ENCODE assay signal across 8 mouse cellular contexts in the genomic region with DNA sequence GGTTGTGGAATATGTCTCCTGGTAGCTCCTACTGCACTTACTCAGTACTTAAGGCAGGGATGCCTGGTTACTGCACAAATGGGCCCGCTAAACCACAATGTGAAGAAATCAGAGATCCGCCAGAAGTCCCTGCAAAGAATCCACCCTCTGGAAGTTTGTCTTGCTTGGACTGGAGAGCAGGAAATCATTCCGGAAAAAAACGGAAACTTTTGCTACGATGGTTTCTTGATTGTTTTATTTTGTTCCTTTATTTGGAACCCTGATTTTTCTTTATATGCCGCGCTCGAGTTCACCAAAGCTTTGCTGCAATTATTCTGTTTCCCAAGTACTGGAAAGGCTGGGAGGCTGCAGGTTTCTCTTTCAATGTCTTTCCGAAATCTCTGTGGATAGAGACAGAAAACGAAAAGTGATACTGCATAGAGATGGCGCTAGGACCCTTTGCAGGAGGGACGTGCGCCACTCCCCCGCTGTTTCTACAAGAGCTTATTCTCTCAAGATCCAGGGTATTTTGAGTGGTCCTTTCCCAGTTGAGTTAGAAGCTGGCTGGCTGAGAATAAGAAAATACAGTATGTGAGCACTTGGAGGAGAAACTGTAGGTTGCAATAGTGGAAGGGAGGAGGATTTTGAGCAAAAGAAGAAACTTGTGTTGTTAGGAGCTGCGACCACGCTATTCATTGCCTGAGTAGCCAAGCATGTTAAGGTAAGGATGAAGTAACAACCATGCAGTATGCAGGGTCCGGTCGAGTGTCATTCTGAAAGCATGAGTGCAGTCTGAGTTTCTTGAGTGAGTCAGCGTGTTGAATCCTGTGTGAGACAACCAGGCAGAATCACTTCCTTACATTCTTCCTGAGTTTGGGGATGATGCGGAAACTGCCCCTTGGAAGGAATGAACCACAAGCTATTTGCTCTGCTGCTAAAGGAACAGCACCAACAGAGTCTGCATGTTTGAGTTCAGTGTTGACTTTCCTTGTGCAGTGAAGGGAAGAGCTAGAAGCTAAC. TPM values are rescaled to one million over a fixed set of nuclear protein-coding genes. Genes with fewer than 3 reads are reported as not detected.
DNase-seq lines count a peak whose midpoint lies in the region; ATAC-seq and TF ChIP-seq lines count a peak whose summit lies in the region.

No protein-coding gene starts in this region.

- H3K27me3 ChIP-seq in lung, embryonic 14.5 days (ENCODE audit: insufficient read depth, low read length) = peaks cover 57% of the 10 kb centered on the region
- H3K27me3 ChIP-seq in forebrain, embryonic 16.5 days (replicated peaks; ENCODE audit: control insufficient read depth, insufficient read depth, low read length) = peaks cover 18% of the 10 kb centered on the region
- peaks cover 10% of the 10 kb centered on the region; the same call in 1 of the 2 replicates for H3K27me3 ChIP-seq in neural tube, embryonic 14.5 days (ENCODE audit: control insufficient read depth, insufficient read depth, low read length)

- no peak overlapping the region for H3K9ac ChIP-seq in lung, embryonic 14.5 days
- H3K9ac ChIP-seq in forebrain, embryonic 16.5 days (replicated peaks; ENCODE audit: low read depth, low read length) = no peak overlapping the region
- no peak overlapping the region; the same call in 1 of the 2 replicates for H3K9ac ChIP-seq in neural tube, embryonic 14.5 days (replicated peaks; ENCODE audit: low read depth, low read length)

- peak; percentile 32 for DNase-seq in lung, embryonic 14.5 days
- no peak for DNase-seq in lung, adult 2 months
- DNase-seq in left cerebral cortex, postnatal 14 days (ENCODE audit: low spot score in 2 of 2) = peak; percentile 52 to 59
- no peak for DNase-seq in spleen, postnatal 36 days (ENCODE audit: low spot score in 2 of 2)
- DNase-seq in cerebellum, adult 11 months = no peak
- no peak for DNase-seq in lung, postnatal 14 days

- H3K4me1 ChIP-seq in lung, embryonic 14.5 days (ENCODE audit: insufficient read depth) = no peaks in the 10 kb centered on the region; the same call in 1 of the 2 replicates
- H3K4me1 ChIP-seq in lung, adult 2 months (ENCODE audit: control insufficient read depth, insufficient read depth, low read length) = no peaks in the 10 kb centered on the region
- H3K4me1 ChIP-seq in forebrain, embryonic 16.5 days (replicated peaks; ENCODE audit: control insufficient read depth, insufficient read depth, low read length) = peaks cover 17% of the 10 kb centered on the region
- H3K4me1 ChIP-seq in neural tube, embryonic 14.5 days (ENCODE audit: control insufficient read depth, insufficient read depth, low read length) = no peaks in the 10 kb centered on the region

- ATAC-seq in lung, embryonic 14.5 days (ENCODE audit: insufficient read depth) = no peak
- ATAC-seq in forebrain, embryonic 16.5 days = no peak
- ATAC-seq in neural tube, embryonic 14.5 days (ENCODE audit: low read depth) = no peak

- H3K9me3 ChIP-seq in lung, embryonic 14.5 days (ENCODE audit: low read depth, low read length) = no peaks in the 10 kb centered on the region
- H3K9me3 ChIP-seq in forebrain, embryonic 16.5 days (ENCODE audit: control insufficient read depth, low read length) = no peaks in the 10 kb centered on the region
- no peaks in the 10 kb centered on the region for H3K9me3 ChIP-seq in neural tube, embryonic 14.5 days (ENCODE audit: control insufficient read depth, low read length)

- TF ChIP-seq POLR2A in lung, adult 2 months (IDR thresholded peaks at IDR 0.05; ENCODE audit: borderline replicate concordance, extremely low read depth, low read depth, low read length) = no peak

- H3K27ac ChIP-seq in lung, embryonic 14.5 days (ENCODE audit: low read depth) = no peak overlapping the region
- no peak overlapping the region for H3K27ac ChIP-seq in forebrain, embryonic 16.5 days (ENCODE audit: low read length)
- H3K27ac ChIP-seq in neural tube, embryonic 14.5 days (ENCODE audit: low read depth, low read length) = no peak overlapping the region

- intact Hi-C loops in left cerebral cortex, postnatal 14 days (cut with DNase I) = no loop called here

- H3K4me2 ChIP-seq in lung, embryonic 14.5 days = peak overlapping the region; percentile 92
- H3K4me2 ChIP-seq in forebrain, embryonic 16.5 days (ENCODE audit: low read length) = peak overlapping the region; percentile 72
- peak overlapping the region; percentile 87 for H3K4me2 ChIP-seq in neural tube, embryonic 14.5 days (ENCODE audit: low read depth, low read length)

- no peaks in the 10 kb centered on the region for H3K36me3 ChIP-seq in lung, embryonic 14.5 days (ENCODE audit: insufficient read depth)
- no peaks in the 10 kb centered on the region for H3K36me3 ChIP-seq in forebrain, embryonic 16.5 days (ENCODE audit: control insufficient read depth, insufficient read depth)
- no peaks in the 10 kb centered on the region for H3K36me3 ChIP-seq in neural tube, embryonic 14.5 days (ENCODE audit: control insufficient read depth, insufficient read depth, low read length)

- 11% methylated on average over 20 of the region's 20 CpGs for WGBS in lung, embryonic 14.5 days
- 6% methylated on average over 20 of the region's 20 CpGs for WGBS in lung, adult 2 months
- 5% methylated on average over 20 of the region's 20 CpGs for WGBS in forebrain, embryonic 16.5 days
- whole genome bisulfite sequencing in neural tube, embryonic 14.5 days = 4% methylated on average over 20 of the region's 20 CpGs

- 0 out of 2 replicates have a peak, but pooled peaks have one; percentile 9 for TF ChIP-seq CTCF in lung, embryonic 14.5 days (IDR thresholded peaks at IDR 0.05; ENCODE audit: low read depth)
- TF ChIP-seq CTCF in lung, adult 2 months (IDR thresholded peaks at IDR 0.05; ENCODE audit: insufficient read depth, low read length) = no peak

- peak overlapping the region; percentile 48 for H3K4me3 ChIP-seq in lung, embryonic 14.5 days (ENCODE audit: low read depth, low read length)
- no peak overlapping the region for H3K4me3 ChIP-seq in lung, adult 2 months (replicated peaks; ENCODE audit: extremely low read depth, low read depth, low read length)
- H3K4me3 ChIP-seq in forebrain, embryonic 16.5 days (replicated peaks; ENCODE audit: low read length) = peak overlapping the region; percentile 64
- peak overlapping the region; percentile 63 for H3K4me3 ChIP-seq in neural tube, embryonic 14.5 days (ENCODE audit: low read depth, low read length)

RNA-seq across cellular contexts. Expression of gene Lingo2, which starts 1.2 kb away (rescaled TPM):
- 0.16 and 0.28 TPM in 2 replicates for polyA plus RNA-seq in lung, embryonic 14.5 days (2014; fragmentation: Nextera tagmentation; extraction: Ambion mirVana)
- not detected in 2 replicates for polyA plus RNA-seq in lung, adult 2 months (2012; rRNA removed)
- polyA plus RNA-seq in forebrain, embryonic 16.5 days (2015; fragmentation: Nextera tagmentation; extraction: Ambion mirVana) = 25.5 and 43.2 TPM in 2 replicates
- 10 to 100 TPM; 83.0 to 90.7 TPM for total RNA-seq in left cerebral cortex, postnatal 14 days (2021)
- 107 and 134 TPM in 2 replicates for polyA plus RNA-seq in neural tube, embryonic 14.5 days (2014; fragmentation: Nextera tagmentation; extraction: Ambion mirVana)

Comparison
In these comparisons a context has a peak if more than half of its experiments do, and no peak if none do; other contexts are left out.
1. DNase-seq: peak in lung, embryonic 14.5 days (single experiment) and left cerebral cortex, postnatal 14 days (2 of 2); none in lung, adult 2 months (single experiment), spleen, postnatal 36 days (0 of 2), cerebellum, adult 11 months (single experiment) and lung, postnatal 14 days (single experiment).
2. RNA of gene Lingo2, which starts 1.2 kb away (polyA plus RNA-seq): 107 to 134 TPM in neural tube, embryonic 14.5 days and 25.5 to 43.2 TPM in forebrain, embryonic 16.5 days; 0.16 to 0.28 TPM in lung, embryonic 14.5 days and not detected in lung, adult 2 months; every median in the first group is over 10 times any median in the second.
3. Peak in every context shown above with its lines, with median percentiles within 50 percentile points of each other: H3K4me2 ChIP-seq.